Comparison of ENCODE assay signal across 13 mouse cellular contexts in genomic region chr11:24473368-24474010, GRCm38 (mm10).
A peak's percentile ranks its signal among the peaks of the same experiment; 100 is the strongest.
DNase-seq lines count a peak whose midpoint lies in the region.
"Had no signal": no experiment of that assay in that cellular context is flagged by ENCODE, and none has a peak within 500 bp of the region (broad histone marks: within the 10 kb centered on the region; RNA-seq: fewer than 3 reads in every experiment).

No protein-coding gene starts in this region.

- no peak overlapping the region for H3K4me3 ChIP-seq in forebrain, embryonic 10.5 days
- H3K4me3 ChIP-seq: erythroblast, embryonic 14.5 days; hindbrain, embryonic 10.5 days; midbrain, embryonic 12.5 days had no signal

- no peak overlapping the region for H3K27ac ChIP-seq in forebrain, embryonic 10.5 days
- H3K27ac ChIP-seq: hindbrain, embryonic 10.5 days; midbrain, embryonic 12.5 days had no signal

- H3K4me1 ChIP-seq in forebrain, embryonic 10.5 days: peaks cover 12% of the 10 kb centered on the region
- H3K4me1 ChIP-seq: hindbrain, embryonic 10.5 days; midbrain, embryonic 12.5 days had no signal

- 55% methylated on average over 7 of the region's 7 CpGs for WGBS in forebrain, embryonic 10.5 days

- no peaks in the 10 kb centered on the region for H3K27me3 ChIP-seq in forebrain, embryonic 10.5 days (ENCODE audit: poor library complexity, severe bottlenecking)
- H3K27me3 ChIP-seq: midbrain, embryonic 12.5 days had no signal

- no peaks in the 10 kb centered on the region for H3K36me3 ChIP-seq in forebrain, embryonic 10.5 days (replicated peaks)
- H3K36me3 ChIP-seq: hindbrain, embryonic 10.5 days; midbrain, embryonic 12.5 days had no signal

- H3K9me3 ChIP-seq in forebrain, embryonic 10.5 days: no peaks in the 10 kb centered on the region
- H3K9me3 ChIP-seq: hindbrain, embryonic 10.5 days; midbrain, embryonic 12.5 days had no signal

- DNase-seq in heart, adult 8-10 months (ENCODE audit: low spot score): peak; percentile 8
- DNase-seq in heart, adult 18-20 months: no peak
- peak; percentile 5 for DNase-seq in 3T3-L1 (ENCODE audit: low read depth, low spot score)
- DNase-seq in cerebellum, postnatal 10 days: peak; percentile 39 to 55
- DNase-seq in layer of hippocampus, adult 9-10 months (ENCODE audit: low spot score): peak; percentile 38
- no peak for DNase-seq in forebrain, embryonic 10.5 days (ENCODE audit: extremely low spot score, low spot score)
- no peak for DNase-seq in spleen, postnatal 14 days (ENCODE audit: low spot score in 2 of 2)
- no peak for DNase-seq in embryo, embryonic 10 days (ENCODE audit: low spot score)
- DNase-seq: gastrocnemius, postnatal 25 days; lung, adult 18-20 months had no signal

Comparison
In these comparisons a context has a peak if more than half of its experiments do, and no peak if none do; other contexts are left out.
1. DNase-seq: peak in heart, adult 8-10 months (single experiment), 3T3-L1 (single experiment), cerebellum, postnatal 10 days (2 of 2) and layer of hippocampus, adult 9-10 months (single experiment); none in heart, adult 18-20 months (0 of 2), forebrain, embryonic 10.5 days (single experiment), spleen, postnatal 14 days (0 of 2) and embryo, embryonic 10 days (single experiment).